Mouse (Mus musculus) left cerebral cortex, postnatal 25 days (tissue): ENCODE data around the gene Nlrp9b. TPM values are rescaled to one million over a fixed set of nuclear protein-coding genes. Genes with fewer than 3 reads are reported as not detected.
"Not testable (repeated sequence)": the region's sequence is repeated elsewhere in the genome, so short reads cannot be mapped to it uniquely, and the experiment has no call there.

ENCODE experiments used
- DNase-seq, 2 experiments: peaks; one replicate each; pipeline ENCODE4 v3.0.0; 2022; ENCODE audit warnings: low spot score in 2 of 2, mixed read lengths in 1 of 2
- intact Hi-C: fragments of 180-260 bp; cut with DNase I; formaldehyde crosslinking; loops from one replicate; pipeline ENCODE4 v1.15.1; 2025
- total RNA-seq, 2 experiments: library from RNA; stranded (reverse); gene quantifications; 2 replicates each; pipeline ENCODE4 v1.2.3; 2021

Nlrp9b gene
- total RNA-seq, 2 experiments from 2014 or later = not detected

DNA sequence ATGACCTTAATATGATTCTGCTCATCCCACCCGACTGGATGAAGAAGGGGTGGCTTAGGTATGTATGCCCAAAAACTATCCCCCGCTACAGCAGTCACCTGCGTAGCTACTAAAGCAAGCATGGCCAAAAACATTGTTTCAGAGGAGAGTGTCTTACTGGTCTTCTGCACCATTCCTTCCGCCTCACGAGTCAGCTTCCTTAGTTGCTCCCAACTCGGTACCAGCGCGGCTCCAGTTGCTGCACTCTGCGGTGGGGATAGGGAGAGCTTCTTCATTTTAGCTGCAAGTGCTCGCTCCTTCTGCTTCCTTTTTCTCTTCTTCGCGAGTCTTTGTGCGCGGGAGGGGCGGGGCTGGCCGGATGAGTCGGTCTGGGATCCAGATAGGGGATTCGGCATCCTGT is 86.9 kb downstream of the Nlrp9b start:
- intact Hi-C loops, DNase-seq: not testable (repeated sequence)

DNA sequence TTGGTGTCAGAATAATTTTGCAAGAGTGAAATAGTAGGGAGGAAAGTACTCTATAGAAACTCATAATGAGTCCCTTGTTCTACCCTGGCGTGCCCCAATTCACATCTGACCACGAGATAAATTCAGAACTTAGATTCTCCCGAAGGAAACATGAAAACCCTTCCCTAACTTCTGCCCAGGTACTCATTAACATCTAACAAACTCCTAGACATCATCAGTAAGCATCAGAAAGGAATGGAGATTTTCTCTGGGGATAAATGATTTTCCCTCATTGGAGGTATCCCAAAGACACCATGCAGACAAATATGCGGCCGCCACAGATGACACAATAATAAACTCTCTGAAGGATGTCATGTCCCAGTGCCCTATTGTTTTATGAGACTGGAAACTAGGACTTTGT is 108.1 kb downstream of the Nlrp9b start, which contains the start of gene Vmn1r91:
Gene Vmn1r91 (plus strand): TSS at position 301 of the 400 bp plus-strand sequence.
- intact Hi-C loops, DNase-seq: not testable (repeated sequence)

DNA sequence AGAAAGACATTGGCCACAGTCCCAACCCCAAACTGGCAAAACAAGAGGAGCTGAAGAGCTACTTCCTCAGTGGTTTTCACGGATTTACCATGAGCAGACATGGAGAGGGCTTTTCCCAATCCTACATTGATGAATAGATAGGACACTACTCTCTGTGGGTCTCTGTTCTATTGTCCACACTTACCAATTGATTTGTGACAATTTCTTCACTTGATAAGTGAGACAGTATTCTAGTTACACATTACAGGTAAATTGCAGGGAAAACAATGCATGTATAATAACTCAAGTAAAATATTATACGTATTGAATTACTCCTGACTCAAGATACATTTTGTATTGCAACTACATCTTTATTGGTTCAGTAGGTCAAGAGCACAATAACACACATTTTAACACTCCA is 131.2 kb downstream of the Nlrp9b start, which contains the start of gene Gm16442:
Gene Gm16442 (minus strand): TSS at position 101 of the 400 bp plus-strand sequence.
- DNase-seq, intact Hi-C loops: not testable (repeated sequence)

Other genes with a start within 250 kb of the Nlrp9b start
- 1 to 10 TPM; 7.4 to 9.3 TPM for gene Nectin2, start 241.0 kb upstream of the Nlrp9b start, total RNA-seq
- gene Bcam, start 220.4 kb upstream of the Nlrp9b start, total RNA-seq = 10 to 100 TPM; 10.4 to 12.5 TPM
- gene Cblc, start 194.7 kb upstream of the Nlrp9b start, total RNA-seq = not detected
- gene Bcl3, start 168.7 kb upstream of the Nlrp9b start, total RNA-seq = under 1 TPM; 0.46 to 0.53 TPM
- gene Gm19345, start 139.5 kb upstream of the Nlrp9b start, total RNA-seq = 1 to 10 TPM; 2.3 to 2.5 TPM
- not detected for gene Ceacam16, start 130.2 kb upstream of the Nlrp9b start, total RNA-seq
- gene Ceacam19, start 103.5 kb upstream of the Nlrp9b start, total RNA-seq = not detected
- 10 to 100 TPM; 10.7 to 13.3 TPM for gene Pvr, start 70.3 kb upstream of the Nlrp9b start, total RNA-seq
- not detected for gene Igsf23, start 40.7 kb upstream of the Nlrp9b start, total RNA-seq
- not detected for gene Ceacam20, start 26.1 kb upstream of the Nlrp9b start, total RNA-seq
- not detected for gene Vmn1r91, start 108.2 kb downstream of the Nlrp9b start, total RNA-seq
- not detected for gene Gm16442, start 131.1 kb downstream of the Nlrp9b start, total RNA-seq
- not detected for gene Vmn1r93, start 147.6 kb downstream of the Nlrp9b start, total RNA-seq
- gene Vmn1r94, start 176.9 kb downstream of the Nlrp9b start, total RNA-seq = not detected
- gene Vmn1r95, start 202.2 kb downstream of the Nlrp9b start, total RNA-seq = not detected
- gene Gm6164, start 214.1 kb downstream of the Nlrp9b start, total RNA-seq = not detected
- not detected for gene Gm4498, start 242.4 kb downstream of the Nlrp9b start, total RNA-seq